In genomic region chr8:70460606-70461005, GRCm38 (mm10) we compare ENCODE assay signal across 13 mouse cellular contexts. TPM values are rescaled to one million over a fixed set of nuclear protein-coding genes. Genes with fewer than 3 reads are reported as not detected.
DNase-seq lines count a peak whose midpoint lies in the region; ATAC-seq and TF ChIP-seq lines count a peak whose summit lies in the region.
"Had no signal": no experiment of that assay in that cellular context is flagged by ENCODE, and none has a peak within 500 bp of the region (broad histone marks: within the 10 kb centered on the region; RNA-seq: fewer than 3 reads in every experiment).

No protein-coding gene starts in this region.

- H3K4me2 ChIP-seq in heart, embryonic 14.5 days (ENCODE audit: low read length), result no peak overlapping the region
- H3K4me2 ChIP-seq in myocyte (ENCODE audit: low read depth), result peak overlapping the region; percentile 85
- H3K4me2 ChIP-seq: hindbrain, embryonic 12.5 days; intestine, embryonic 15.5 days; limb, embryonic 13.5 days had no signal

- ATAC-seq in heart, embryonic 14.5 days (ENCODE audit: insufficient number of reproducible peaks, insufficient read depth, low FRiP score, low read depth), result peak; percentile 55
- ATAC-seq: intestine, embryonic 15.5 days had no signal

- intact Hi-C loops in heart, postnatal 14 days (cut with DNase I), result no loop called here

- no peak for DNase-seq in heart, postnatal 14 days
- DNase-seq in lung, postnatal 10 days, result peak; percentile 42
- no peak for DNase-seq in lung, postnatal 14 days
- DNase-seq in cerebellum, adult 18-20 months, result peak; percentile 61 to 72
- no peak for DNase-seq in B cell, adult 2 months

- no peaks in the 10 kb centered on the region for H3K9me3 ChIP-seq in heart, embryonic 14.5 days (ENCODE audit: control insufficient read depth, low read length)
- H3K9me3 ChIP-seq: hindbrain, embryonic 12.5 days; intestine, embryonic 15.5 days had no signal

- H3K27me3 ChIP-seq in heart, embryonic 14.5 days (ENCODE audit: control insufficient read depth, insufficient read depth, low read length), result no peaks in the 10 kb centered on the region
- no peaks in the 10 kb centered on the region for H3K27me3 ChIP-seq in myocyte (ENCODE audit: control insufficient read depth, insufficient read depth, insufficient read length)
- H3K27me3 ChIP-seq: hindbrain, embryonic 12.5 days; intestine, embryonic 15.5 days; limb, embryonic 13.5 days had no signal

- H3K36me3 ChIP-seq in heart, embryonic 14.5 days (ENCODE audit: control insufficient read depth, insufficient read depth, low read length), result no peaks in the 10 kb centered on the region
- H3K36me3 ChIP-seq in myocyte (ENCODE audit: control insufficient read depth, insufficient read depth), result peaks cover 5% of the 10 kb centered on the region
- H3K36me3 ChIP-seq: intestine, embryonic 15.5 days had no signal

- H3K4me3 ChIP-seq in heart, embryonic 14.5 days (ENCODE audit: control insufficient read depth in 1 of 2, insufficient read depth in 1 of 2, low read depth in 1 of 2, low read length in 2 of 2), result no peak overlapping the region
- no peak overlapping the region for H3K4me3 ChIP-seq in myocyte
- H3K4me3 ChIP-seq: hindbrain, embryonic 12.5 days; intestine, embryonic 15.5 days; limb, embryonic 13.5 days had no signal

- H3K27ac ChIP-seq in heart, embryonic 14.5 days (replicated peaks in 1 of 2; ENCODE audit: control insufficient read depth in 1 of 2, insufficient read depth in 1 of 2, low read depth in 2 of 2, low read length in 2 of 2), result 0 out of 4 replicates have a peak overlapping the region, but pooled peaks have one; percentile 2 to 5
- H3K27ac ChIP-seq: hindbrain, embryonic 12.5 days; intestine, embryonic 15.5 days; kidney, postnatal 0 days; limb, embryonic 13.5 days had no signal

- H3K9ac ChIP-seq in heart, embryonic 14.5 days (ENCODE audit: low read length), result no peak overlapping the region
- H3K9ac ChIP-seq: hindbrain, embryonic 12.5 days; intestine, embryonic 15.5 days; limb, embryonic 13.5 days had no signal

- WGBS in heart, embryonic 14.5 days, result 39% methylated on average over 9 of the region's 9 CpGs

- H3K4me1 ChIP-seq in heart, embryonic 14.5 days (ENCODE audit: control insufficient read depth in 2 of 2, insufficient read depth in 2 of 2, low read length in 2 of 2), result peaks cover 21% of the 10 kb centered on the region in 2 experiments; a peak in 3 of 4 replicates
- H3K4me1 ChIP-seq: intestine, embryonic 15.5 days had no signal

- no peak overlapping the region for H3ac ChIP-seq in myocyte (ENCODE audit: control insufficient read depth, insufficient read length)

- H3K79me2 ChIP-seq in myocyte (ENCODE audit: control insufficient read depth, insufficient read depth), result peaks cover 40% of the 10 kb centered on the region

- TF ChIP-seq POLR2A in myocyte (IDR thresholded peaks at IDR 0.05; ENCODE audit: insufficient read length, low read depth), result no peak

TF ChIP-seq in myocyte, 11 proteins besides CTCF, POLR2A, EP300 and RAD21:
- TF ChIP-seq SRF (IDR thresholded peaks at IDR 0.05; ENCODE audit: control insufficient read depth, insufficient read length, low read depth) (no peak), MYOG (IDR thresholded peaks at IDR 0.05; ENCODE audit: control insufficient read depth in 1 of 3, insufficient read depth in 1 of 3, insufficient read length in 2 of 3, low read depth in 2 of 3) (peak in 1 of 3 experiments; percentile 53), POLR2AphosphoS2 (IDR thresholded peaks at IDR 0.05; ENCODE audit: insufficient read length, low read depth) (peak; percentile 26), MYOD1 (IDR thresholded peaks at IDR 0.05; ENCODE audit: control insufficient read depth in 1 of 3, insufficient read length in 2 of 3, low read depth in 2 of 3) (peak in 1 of 3 experiments; percentile 54)
TF ChIP-seq in myocyte: peak in this region for 3.

RNA-seq across cellular contexts. Expression of gene Klhl26, which starts 16.2 kb away (rescaled TPM):
- polyA plus RNA-seq in heart, embryonic 14.5 days (2014; fragmentation: Nextera tagmentation; extraction: Ambion mirVana), result 9.6 and 9.8 TPM in 2 replicates
- 1 to 10 TPM; 5.5 to 6.9 TPM for total RNA-seq in heart, postnatal 14 days (2021)
- 32.5 TPM for polyA plus RNA-seq in myocyte (2012; fragmentation: generic; extraction: Trizol)

RNA-seq across cellular contexts. Expression of gene Crtc1, which starts 21.2 kb away (rescaled TPM):
- 12.2 and 14.1 TPM in 2 replicates for polyA plus RNA-seq in heart, embryonic 14.5 days (2014; fragmentation: Nextera tagmentation; extraction: Ambion mirVana)
- total RNA-seq in heart, postnatal 14 days (2021), result 1 to 10 TPM; 7.7 to 9.5 TPM
- 9.6 TPM for polyA plus RNA-seq in myocyte (2012; fragmentation: generic; extraction: Trizol)

RNA-seq across cellular contexts. Expression of gene Tmem59l, which starts 26.6 kb away (rescaled TPM):
- polyA plus RNA-seq in heart, embryonic 14.5 days (2014; fragmentation: Nextera tagmentation; extraction: Ambion mirVana), result 0.31 TPM in 1 of 2 replicates, not detected in the other
- total RNA-seq in heart, postnatal 14 days (2021), result not detected
- 0.04 TPM for polyA plus RNA-seq in myocyte (2012; fragmentation: generic; extraction: Trizol)
- total RNA-seq: granulocyte monocyte progenitor cell, adult 5-6 weeks had no signal
- polyA plus RNA-seq: liver, embryonic 16.5 days had no signal

RNA-seq across cellular contexts. Expression of gene Crlf1, which starts 32.4 kb away (rescaled TPM):
- polyA plus RNA-seq in heart, embryonic 14.5 days (2014; fragmentation: Nextera tagmentation; extraction: Ambion mirVana), result 0.42 and 2.0 TPM in 2 replicates
- under 1 TPM; 0.22 to 0.29 TPM for total RNA-seq in heart, postnatal 14 days (2021)
- 99.1 TPM for polyA plus RNA-seq in myocyte (2012; fragmentation: generic; extraction: Trizol)
- total RNA-seq: granulocyte monocyte progenitor cell, adult 5-6 weeks had no signal

RNA-seq across cellular contexts. Expression of gene Rex1bd, which starts 45.9 kb away (rescaled TPM):
- polyA plus RNA-seq in heart, embryonic 14.5 days (2014; fragmentation: Nextera tagmentation; extraction: Ambion mirVana), result 129 and 138 TPM in 2 replicates
- 100 to 1,000 TPM; 105 TPM for total RNA-seq in heart, postnatal 14 days (2021)
- 259 TPM for polyA plus RNA-seq in myocyte (2012; fragmentation: generic; extraction: Trizol)

Comparison
In these comparisons a context has a peak if more than half of its experiments do, and no peak if none do; other contexts are left out.
1. DNase-seq: peak in lung, postnatal 10 days (single experiment) and cerebellum, adult 18-20 months (2 of 2); none in heart, postnatal 14 days (0 of 2), lung, postnatal 14 days (single experiment) and B cell, adult 2 months (0 of 2).